In genomic region chr6:94668204-94668863, GRCm38 (mm10) we compare ENCODE assay signal across 13 mouse cellular contexts. TPM values are rescaled to one million over a fixed set of nuclear protein-coding genes. Genes with fewer than 3 reads are reported as not detected.
DNase-seq lines count a peak whose midpoint lies in the region; ATAC-seq and TF ChIP-seq lines count a peak whose summit lies in the region.
"Had no signal": no experiment of that assay in that cellular context is flagged by ENCODE, and none has a peak within 500 bp of the region (broad histone marks: within the 10 kb centered on the region; RNA-seq: fewer than 3 reads in every experiment).

No protein-coding gene starts in this region.

- H3K4me2 ChIP-seq in intestine, embryonic 14.5 days (ENCODE audit: low read length) = 0 out of 2 replicates have a peak overlapping the region, but pooled peaks have one; percentile 2
- H3K4me2 ChIP-seq in intestine, embryonic 16.5 days (ENCODE audit: low read depth, low read length) = no peak overlapping the region
- 0 out of 2 replicates have a peak overlapping the region, but pooled peaks have one; percentile 1 for H3K4me2 ChIP-seq in intestine, embryonic 15.5 days (replicated peaks)
- H3K4me2 ChIP-seq: liver, embryonic 11.5 days had no signal

- no peak overlapping the region for H3K27ac ChIP-seq in intestine, embryonic 14.5 days (ENCODE audit: low read depth)
- no peak overlapping the region for H3K27ac ChIP-seq in intestine, embryonic 16.5 days (ENCODE audit: low read length)
- peak overlapping the region; percentile 56 for H3K27ac ChIP-seq in forebrain, embryonic 10.5 days
- H3K27ac ChIP-seq in intestine, embryonic 15.5 days = no peak overlapping the region

- ATAC-seq in intestine, embryonic 14.5 days (replicated peaks; ENCODE audit: low FRiP score, low TSS enrichment, low read depth) = no peak
- no peak for ATAC-seq in intestine, embryonic 16.5 days
- ATAC-seq in intestine, embryonic 15.5 days = no peak

- no peak overlapping the region for H3K4me3 ChIP-seq in intestine, embryonic 14.5 days (ENCODE audit: low read depth, low read length)
- H3K4me3 ChIP-seq in intestine, embryonic 16.5 days (ENCODE audit: low read length) = no peak overlapping the region
- H3K4me3 ChIP-seq in forebrain, embryonic 10.5 days = peak overlapping the region; percentile 2; the same call in 1 of the 2 replicates
- no peak overlapping the region for H3K4me3 ChIP-seq in intestine, embryonic 15.5 days (replicated peaks)
- H3K4me3 ChIP-seq: erythroblast, embryonic 14.5 days; myocyte had no signal

- WGBS in intestine, embryonic 14.5 days = 31% methylated on average over 13 of the region's 13 CpGs
- WGBS in intestine, embryonic 16.5 days = 33% methylated on average over 13 of the region's 13 CpGs
- 34% methylated on average over 13 of the region's 13 CpGs for WGBS in forebrain, embryonic 10.5 days
- WGBS in intestine, embryonic 15.5 days = 33% methylated on average over 13 of the region's 13 CpGs

- peaks cover 48% of the 10 kb centered on the region for H3K4me1 ChIP-seq in intestine, embryonic 14.5 days (replicated peaks; ENCODE audit: control insufficient read depth, insufficient read depth, low read length)
- peaks cover 55% of the 10 kb centered on the region for H3K4me1 ChIP-seq in intestine, embryonic 16.5 days (ENCODE audit: control insufficient read depth, insufficient read depth, low read length)
- peaks cover 88% of the 10 kb centered on the region for H3K4me1 ChIP-seq in forebrain, embryonic 10.5 days
- peaks cover 41% of the 10 kb centered on the region for H3K4me1 ChIP-seq in intestine, embryonic 15.5 days (replicated peaks)

- no peak for TF ChIP-seq CTCF in brain, embryonic 14.5 days (IDR thresholded peaks at IDR 0.05; ENCODE audit: borderline replicate concordance, extremely low read depth, insufficient read depth, insufficient read length)

- TF ChIP-seq POLR2A in brain, embryonic 14.5 days (IDR thresholded peaks at IDR 0.05; ENCODE audit: borderline replicate concordance, extremely low read depth, insufficient read depth, insufficient read length, poor library complexity, severe bottlenecking) = no peak

- DNase-seq in intestine, embryonic 14.5 days (ENCODE audit: low spot score) = no peak
- peak; percentile 88 for DNase-seq in brain, embryonic 14.5 days (ENCODE audit: low read depth)
- no peak for DNase-seq in forebrain, embryonic 10.5 days (ENCODE audit: extremely low spot score, low spot score)
- DNase-seq in left cerebral cortex, adult 18-20 months (ENCODE audit: low spot score in 2 of 2) = no peak
- DNase-seq in Muller cell, postnatal 12 days (ENCODE audit: inconsistent ontology term) = no peak
- no peak for DNase-seq in spleen, postnatal 36 days (ENCODE audit: low spot score in 2 of 2)
- DNase-seq: right cerebral cortex, postnatal 25 days; thymus, postnatal 14 days had no signal

- no peaks in the 10 kb centered on the region for H3K36me3 ChIP-seq in intestine, embryonic 14.5 days (ENCODE audit: control insufficient read depth, insufficient read depth, low read length)
- no peaks in the 10 kb centered on the region; the same call in 1 of the 2 replicates for H3K36me3 ChIP-seq in intestine, embryonic 16.5 days (ENCODE audit: control insufficient read depth, insufficient read depth, low read length)
- H3K36me3 ChIP-seq in forebrain, embryonic 10.5 days (replicated peaks) = peaks cover 9% of the 10 kb centered on the region; the same call in 1 of the 2 replicates
- H3K36me3 ChIP-seq in intestine, embryonic 15.5 days = no peaks in the 10 kb centered on the region

- H3K9ac ChIP-seq in intestine, embryonic 14.5 days (ENCODE audit: low read length) = no peak overlapping the region
- no peak overlapping the region for H3K9ac ChIP-seq in intestine, embryonic 16.5 days (ENCODE audit: low read depth, low read length)
- H3K9ac ChIP-seq in intestine, embryonic 15.5 days = no peak overlapping the region

- no peaks in the 10 kb centered on the region for H3K9me3 ChIP-seq in intestine, embryonic 14.5 days (ENCODE audit: control insufficient read depth, low read length)
- H3K9me3 ChIP-seq in intestine, embryonic 16.5 days (ENCODE audit: control insufficient read depth, low read length) = no peaks in the 10 kb centered on the region
- H3K9me3 ChIP-seq in forebrain, embryonic 10.5 days = no peaks in the 10 kb centered on the region
- H3K9me3 ChIP-seq in intestine, embryonic 15.5 days = no peaks in the 10 kb centered on the region

- H3K27me3 ChIP-seq in intestine, embryonic 14.5 days (replicated peaks; ENCODE audit: control insufficient read depth, insufficient read depth, low read length) = no peaks in the 10 kb centered on the region
- no peaks in the 10 kb centered on the region for H3K27me3 ChIP-seq in intestine, embryonic 16.5 days (replicated peaks; ENCODE audit: control insufficient read depth, insufficient read depth, low read length)
- H3K27me3 ChIP-seq in forebrain, embryonic 10.5 days (ENCODE audit: poor library complexity, severe bottlenecking) = no peaks in the 10 kb centered on the region
- H3K27me3 ChIP-seq in intestine, embryonic 15.5 days (replicated peaks) = no peaks in the 10 kb centered on the region

RNA-seq across cellular contexts. Expression of gene Lrig1, which starts 31.6 kb away (rescaled TPM):
- 32.8 and 35.2 TPM in 2 replicates for polyA plus RNA-seq in intestine, embryonic 14.5 days (2014; fragmentation: Nextera tagmentation; extraction: Ambion mirVana)
- 11.8 and 14.7 TPM in 2 replicates for polyA plus RNA-seq in intestine, embryonic 16.5 days (2015; fragmentation: Nextera tagmentation; extraction: Ambion mirVana)
- polyA plus RNA-seq in brain, embryonic 14.5 days (2012; rRNA removed) = 27.4 and 39.1 TPM in 2 replicates
- 18.8 and 20.6 TPM in 2 replicates for polyA plus RNA-seq in forebrain, embryonic 10.5 days (2016; fragmentation: Nextera tagmentation; extraction: Ambion mirVana)
- polyA plus RNA-seq in intestine, embryonic 15.5 days (2015; fragmentation: Nextera tagmentation; extraction: Ambion mirVana) = 17.1 and 19.5 TPM in 2 replicates
- total RNA-seq in left cerebral cortex, adult 18-20 months (2021) = 10 to 100 TPM; 22.6 to 31.6 TPM
